Mouse (Mus musculus): ENCODE results near the gene Fam217b. TPM values are rescaled to one million over a fixed set of nuclear protein-coding genes. Genes with fewer than 3 reads are reported as not detected.

Gene Fam217b
- 6.6 TPM for polyA plus RNA-seq (2014; fragmentation: Illumina TruSeq; extraction: RNeasy Lipid Tissue Mini Kit (QIAGEN cat#74804); ENCODE audit: low read depth, low replicate concordance)

DNA sequence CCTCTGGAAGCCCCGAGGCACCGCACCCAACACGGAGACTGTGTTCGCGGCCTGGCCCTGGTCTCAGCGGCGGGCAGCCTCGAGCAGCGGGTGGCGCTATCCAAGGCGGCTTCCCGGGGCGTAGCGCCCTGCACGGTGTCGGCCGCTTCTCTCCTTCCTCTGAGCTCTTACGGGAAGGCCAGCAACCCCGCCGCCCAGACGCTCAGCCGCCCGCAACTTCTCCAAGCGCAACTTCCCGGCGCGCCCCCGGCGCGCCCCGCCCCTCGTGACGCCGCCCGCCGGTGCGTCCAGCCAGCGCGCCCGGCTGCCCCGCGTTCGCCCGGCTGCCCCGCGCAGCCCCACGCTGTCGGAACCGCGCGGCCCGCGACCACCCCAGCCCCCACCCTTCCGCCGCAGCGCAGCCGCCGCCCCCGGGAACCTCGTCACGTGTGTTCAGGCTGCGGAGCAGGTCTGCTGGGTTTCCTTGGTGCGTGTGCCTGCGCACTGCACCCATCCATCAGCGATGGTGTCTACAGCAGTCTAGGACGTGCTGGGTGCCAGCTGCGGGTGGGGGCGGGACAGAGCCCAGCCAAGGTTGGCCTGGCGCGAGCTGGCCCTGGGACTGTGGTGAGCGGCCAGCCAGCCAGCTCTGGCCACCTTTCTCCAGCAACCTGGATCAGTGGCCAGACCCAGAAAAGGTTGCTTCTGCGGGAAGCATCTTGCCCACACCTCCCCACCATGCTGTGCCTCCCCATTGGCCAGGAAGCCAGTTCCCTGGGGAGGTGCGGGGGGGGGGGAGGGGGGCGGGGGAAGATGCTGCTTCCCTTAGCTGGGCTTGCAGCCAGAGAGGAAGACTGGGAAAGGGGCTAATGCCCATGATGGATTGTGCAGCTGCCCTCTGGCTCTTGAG, at the start of gene Fam217b, which contains the start of gene Ppp1r3d:
Fam217b (plus strand) TSS at position 264 of the 889 bp plus-strand sequence.
Ppp1r3d (minus strand) TSS at position 212 of the 889 bp plus-strand sequence.

DNA sequence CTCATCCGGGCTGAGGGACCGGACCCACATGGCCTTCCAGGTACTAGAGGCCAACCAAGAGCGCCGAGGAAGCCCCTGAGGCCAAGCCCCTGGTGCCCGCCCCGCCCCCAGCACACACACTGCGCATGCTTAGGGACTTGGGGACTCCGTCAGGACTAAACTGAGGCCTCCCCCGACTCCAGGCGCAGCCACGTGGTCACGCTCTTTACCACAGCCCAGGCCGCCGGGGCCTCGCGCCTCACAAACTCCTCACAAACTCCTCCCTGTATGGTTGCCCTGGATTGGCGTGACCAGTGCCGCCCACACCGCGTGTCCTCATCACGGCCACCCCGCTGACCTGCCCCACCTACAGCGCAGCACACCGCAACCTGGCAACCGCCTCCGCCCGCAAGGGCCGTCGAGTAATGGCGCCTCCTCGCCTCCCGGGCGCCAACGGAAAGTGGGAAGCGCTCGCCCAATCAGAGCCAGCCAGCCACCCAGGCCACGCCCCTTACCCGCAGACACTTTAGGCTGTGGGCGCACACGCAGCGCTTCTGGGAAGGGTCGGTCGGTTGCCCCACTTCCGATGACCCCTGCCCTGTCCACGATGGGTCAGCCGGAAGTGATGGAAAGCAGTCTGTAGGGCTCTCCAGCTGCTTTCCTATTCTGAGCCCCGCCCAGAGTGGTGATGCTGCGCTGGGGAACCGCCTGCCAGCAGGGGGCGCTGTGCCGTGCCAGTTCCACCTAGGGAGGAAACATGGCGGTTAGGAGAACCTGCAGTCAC, 7.1 kb upstream of the Fam217b start, which contains the start of gene Sycp2:
Sycp2 (minus strand) TSS at position 633 of the 763 bp plus-strand sequence.

DNA sequence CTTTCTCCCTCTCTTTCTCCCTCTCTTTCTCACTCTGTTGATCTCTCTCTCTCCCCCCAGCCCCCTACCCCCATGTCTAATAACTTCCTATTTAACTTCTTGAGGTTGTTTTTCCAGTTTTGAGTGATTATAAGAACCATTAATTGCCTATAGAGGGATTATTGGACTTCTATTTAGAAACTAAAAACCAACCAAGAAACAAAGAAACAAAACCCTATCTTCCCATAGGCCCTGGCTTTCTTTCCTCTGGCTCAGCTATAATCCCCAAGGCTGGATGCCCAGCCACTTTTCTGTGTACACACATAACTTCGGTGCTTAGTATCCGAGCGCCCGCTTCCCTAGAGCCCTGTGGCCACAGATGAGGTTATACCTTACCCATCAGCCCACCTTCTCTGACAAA, 15.9 kb downstream of the Fam217b start, which contains the start of gene Cdh26:
Cdh26 (plus strand) TSS at position 301 of the 400 bp plus-strand sequence.

Other genes starting within 250 kb of the Fam217b start
- gene Sycp2, start 6.8 kb upstream of the Fam217b start, polyA plus RNA-seq (2014; fragmentation: Illumina TruSeq; extraction: RNeasy Lipid Tissue Mini Kit (QIAGEN cat#74804); ENCODE audit: low read depth, low replicate concordance): 493 TPM
- 0.56 TPM for gene Ppp1r3d, start 52 bp upstream of the Fam217b start, polyA plus RNA-seq (2014; fragmentation: Illumina TruSeq; extraction: RNeasy Lipid Tissue Mini Kit (QIAGEN cat#74804); ENCODE audit: low read depth, low replicate concordance)
- gene Cdh26, start 16.0 kb downstream of the Fam217b start, polyA plus RNA-seq (2014; fragmentation: Illumina TruSeq; extraction: RNeasy Lipid Tissue Mini Kit (QIAGEN cat#74804); ENCODE audit: low read depth, low replicate concordance): 1.3 TPM